Comparison of ENCODE assay signal across 18 mouse cellular contexts in the genomic region with DNA sequence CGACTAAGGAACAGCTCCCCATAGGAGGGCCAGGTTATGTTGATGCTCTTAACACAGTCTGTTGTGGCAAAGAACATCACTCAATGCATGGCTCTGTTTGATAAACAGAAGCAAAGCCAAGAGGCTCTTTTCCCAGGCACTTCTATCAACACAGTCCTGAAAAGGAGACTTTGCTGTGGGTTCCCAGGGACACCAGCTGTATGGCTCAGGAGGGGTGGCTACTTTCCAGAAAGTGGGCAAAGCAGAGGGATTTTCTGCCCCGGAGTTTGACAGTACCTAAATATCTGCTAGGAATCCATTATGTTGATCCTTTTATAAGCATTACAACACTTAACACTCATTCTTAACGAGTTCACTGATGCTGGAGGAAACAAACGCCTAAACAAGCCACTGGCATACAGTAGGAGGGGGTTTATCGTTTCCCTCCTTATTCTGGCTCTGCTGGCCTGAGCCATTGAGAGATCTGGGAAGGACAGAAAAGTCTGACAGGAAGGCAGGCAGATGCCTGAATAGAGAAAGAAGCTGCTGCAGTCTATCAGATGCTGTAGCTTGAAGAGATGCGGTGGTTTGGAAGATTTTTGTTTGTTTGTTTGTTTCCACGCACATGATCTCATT. TPM values are rescaled to one million over a fixed set of nuclear protein-coding genes. Genes with fewer than 3 reads are reported as not detected.
A peak's percentile ranks its signal among the peaks of the same experiment; 100 is the strongest.
DNase-seq lines count a peak whose midpoint lies in the region; ATAC-seq and TF ChIP-seq lines count a peak whose summit lies in the region.
"Had no signal": no experiment of that assay in that cellular context is flagged by ENCODE, and none has a peak within 500 bp of the region (broad histone marks: within the 10 kb centered on the region; RNA-seq: fewer than 3 reads in every experiment).

No protein-coding gene starts in this region.

- H3K27ac ChIP-seq in hindbrain, postnatal 0 days = no peak overlapping the region
- H3K27ac ChIP-seq in hindbrain, embryonic 10.5 days = no peak overlapping the region
- H3K27ac ChIP-seq in midbrain, embryonic 11.5 days (ENCODE audit: low read depth, low read length) = no peak overlapping the region
- no peak overlapping the region for H3K27ac ChIP-seq in midbrain, embryonic 10.5 days (replicated peaks)
- H3K27ac ChIP-seq in midbrain, embryonic 14.5 days (replicated peaks; ENCODE audit: low read depth, low read length) = no peak overlapping the region
- H3K27ac ChIP-seq: hindbrain, embryonic 14.5 days; layer of hippocampus, adult 2 months had no signal

- no peaks in the 10 kb centered on the region for H3K9me3 ChIP-seq in hindbrain, postnatal 0 days (ENCODE audit: low read length)
- no peaks in the 10 kb centered on the region for H3K9me3 ChIP-seq in hindbrain, embryonic 10.5 days
- H3K9me3 ChIP-seq in midbrain, embryonic 11.5 days (ENCODE audit: control insufficient read depth, low read length) = no peaks in the 10 kb centered on the region
- no peaks in the 10 kb centered on the region for H3K9me3 ChIP-seq in midbrain, embryonic 10.5 days (replicated peaks)
- H3K9me3 ChIP-seq in midbrain, embryonic 14.5 days (ENCODE audit: control insufficient read depth, low read length) = no peaks in the 10 kb centered on the region

- H3K9ac ChIP-seq in hindbrain, postnatal 0 days (replicated peaks; ENCODE audit: low read length) = no peak overlapping the region
- no peak overlapping the region for H3K9ac ChIP-seq in midbrain, embryonic 11.5 days (ENCODE audit: low read length)
- no peak overlapping the region for H3K9ac ChIP-seq in midbrain, embryonic 14.5 days (replicated peaks; ENCODE audit: low read length)
- H3K9ac ChIP-seq: hindbrain, embryonic 14.5 days; liver, postnatal 0 days had no signal

- H3K4me1 ChIP-seq in hindbrain, postnatal 0 days (ENCODE audit: insufficient read depth, low read length) = no peaks in the 10 kb centered on the region
- H3K4me1 ChIP-seq in hindbrain, embryonic 10.5 days (replicated peaks) = 0 out of 2 replicates have a peak, but pooled peaks cover 9% of the 10 kb centered on the region
- no peaks in the 10 kb centered on the region for H3K4me1 ChIP-seq in midbrain, embryonic 11.5 days (ENCODE audit: control insufficient read depth, insufficient read depth, low read length)
- H3K4me1 ChIP-seq in midbrain, embryonic 10.5 days = no peaks in the 10 kb centered on the region
- no peaks in the 10 kb centered on the region for H3K4me1 ChIP-seq in midbrain, embryonic 14.5 days (ENCODE audit: control insufficient read depth, insufficient read depth, low read length)

- H3K4me2 ChIP-seq in hindbrain, postnatal 0 days (ENCODE audit: low read depth, low read length) = no peak overlapping the region
- H3K4me2 ChIP-seq in midbrain, embryonic 11.5 days = no peak overlapping the region
- H3K4me2 ChIP-seq in midbrain, embryonic 14.5 days (ENCODE audit: low read length) = no peak overlapping the region
- H3K4me2 ChIP-seq: hindbrain, embryonic 14.5 days had no signal

- TF ChIP-seq CTCF in hindbrain, postnatal 0 days (IDR thresholded peaks at IDR 0.05; ENCODE audit: low read depth) = no peak

- no peak for ATAC-seq in hindbrain, postnatal 0 days
- ATAC-seq in midbrain, embryonic 11.5 days (ENCODE audit: low FRiP score) = no peak
- ATAC-seq in midbrain, embryonic 14.5 days (ENCODE audit: low FRiP score, low TSS enrichment) = no peak
- ATAC-seq: liver, postnatal 0 days had no signal

- H3K36me3 ChIP-seq in hindbrain, postnatal 0 days (ENCODE audit: insufficient read depth, low read length) = no peaks in the 10 kb centered on the region
- H3K36me3 ChIP-seq in hindbrain, embryonic 10.5 days = no peaks in the 10 kb centered on the region
- no peaks in the 10 kb centered on the region for H3K36me3 ChIP-seq in midbrain, embryonic 11.5 days (ENCODE audit: control insufficient read depth, insufficient read depth, low read length)
- no peaks in the 10 kb centered on the region for H3K36me3 ChIP-seq in midbrain, embryonic 10.5 days
- H3K36me3 ChIP-seq in midbrain, embryonic 14.5 days (ENCODE audit: control insufficient read depth, insufficient read depth, low read length) = no peaks in the 10 kb centered on the region

- H3K4me3 ChIP-seq in hindbrain, postnatal 0 days (ENCODE audit: low read length) = no peak overlapping the region
- no peak overlapping the region for H3K4me3 ChIP-seq in hindbrain, embryonic 10.5 days
- H3K4me3 ChIP-seq in midbrain, embryonic 11.5 days (ENCODE audit: low read depth, low read length) = no peak overlapping the region
- H3K4me3 ChIP-seq in midbrain, embryonic 10.5 days = no peak overlapping the region
- H3K4me3 ChIP-seq in midbrain, embryonic 14.5 days (replicated peaks; ENCODE audit: low read depth, low read length) = no peak overlapping the region
- H3K4me3 ChIP-seq: layer of hippocampus, adult 2 months had no signal

- no peaks in the 10 kb centered on the region for H3K27me3 ChIP-seq in hindbrain, postnatal 0 days (ENCODE audit: insufficient read depth, low read length)
- peaks cover 3% of the 10 kb centered on the region for H3K27me3 ChIP-seq in hindbrain, embryonic 10.5 days (ENCODE audit: insufficient read depth, poor library complexity, severe bottlenecking)
- no peaks in the 10 kb centered on the region for H3K27me3 ChIP-seq in midbrain, embryonic 11.5 days (ENCODE audit: control insufficient read depth, insufficient read depth, low read length)
- H3K27me3 ChIP-seq in midbrain, embryonic 10.5 days (ENCODE audit: low read depth, poor library complexity, severe bottlenecking) = no peaks in the 10 kb centered on the region
- H3K27me3 ChIP-seq in midbrain, embryonic 14.5 days (ENCODE audit: control insufficient read depth, insufficient read depth, low read length) = no peaks in the 10 kb centered on the region

- 23% methylated on average over 7 of the region's 7 CpGs for WGBS in hindbrain, postnatal 0 days
- 38% methylated on average over 7 of the region's 7 CpGs for WGBS in hindbrain, embryonic 10.5 days
- 40% methylated on average over 7 of the region's 7 CpGs for WGBS in midbrain, embryonic 11.5 days
- WGBS in midbrain, embryonic 10.5 days = 42% methylated on average over 7 of the region's 7 CpGs
- WGBS in midbrain, embryonic 14.5 days = 33% methylated on average over 7 of the region's 7 CpGs

- peak; percentile 32 for DNase-seq in hindbrain, postnatal 0 days (ENCODE audit: low spot score)
- DNase-seq in hindbrain, embryonic 10.5 days (ENCODE audit: low spot score) = no peak
- DNase-seq in midbrain, embryonic 11.5 days (ENCODE audit: low spot score, missing footprints) = peak; percentile 41
- DNase-seq in midbrain, embryonic 10.5 days (ENCODE audit: low spot score) = no peak
- peak; percentile 44 for DNase-seq in midbrain, embryonic 14.5 days
- no peak for DNase-seq in right cerebral cortex, adult 2 months (ENCODE audit: low spot score in 2 of 2)
- DNase-seq in spleen, postnatal 10 days (ENCODE audit: low spot score in 2 of 2) = no peak
- DNase-seq: cerebellum, adult 9-11 months; embryo, embryonic 11 days; gastrocnemius, postnatal 10 days; kidney, adult 9 months; liver; liver, postnatal 0 days had no signal

RNA-seq across cellular contexts. Expression of a gene that starts 32.5 kb away (rescaled TPM):
- 0.18 TPM in 1 of 2 replicates, not detected in the other for total RNA-seq in hindbrain, postnatal 0 days (2014; rRNA removed)
- polyA plus RNA-seq in hindbrain, postnatal 0 days (2015; fragmentation: Nextera tagmentation; extraction: Ambion mirVana) = 0.37 TPM in 1 of 2 replicates, not detected in the other
- 0.35 and 0.39 TPM in 2 replicates for polyA plus RNA-seq in hindbrain, embryonic 10.5 days (2016; fragmentation: Nextera tagmentation; extraction: Ambion mirVana)
- polyA plus RNA-seq in midbrain, embryonic 11.5 days (2014; fragmentation: Nextera tagmentation; extraction: Ambion mirVana) = not detected in 2 replicates
- not detected in 2 replicates for polyA plus RNA-seq in midbrain, embryonic 10.5 days (2016; fragmentation: Nextera tagmentation; extraction: Ambion mirVana)
- not detected in 2 replicates for polyA plus RNA-seq in midbrain, embryonic 14.5 days (2014; fragmentation: Nextera tagmentation; extraction: Ambion mirVana)
- total RNA-seq: heart, adult 8-10 months; layer of hippocampus, adult 2 months; left cerebral cortex, postnatal 36 days had no signal
- polyA plus RNA-seq: frontal cortex, adult 2 months; hindbrain, embryonic 14.5 days; liver, postnatal 0 days had no signal

Comparison
In these comparisons a context has a peak if more than half of its experiments do, and no peak if none do; other contexts are left out.
1. DNase-seq: peak in hindbrain, postnatal 0 days (single experiment), midbrain, embryonic 11.5 days (single experiment) and midbrain, embryonic 14.5 days (single experiment); none in hindbrain, embryonic 10.5 days (single experiment), midbrain, embryonic 10.5 days (single experiment), right cerebral cortex, adult 2 months (0 of 2) and spleen, postnatal 10 days (0 of 2).